Mouse (Mus musculus): ENCODE measurements around the gene Mcm8. TPM values are rescaled to one million over a fixed set of nuclear protein-coding genes. Genes with fewer than 3 reads are reported as not detected.

The Mcm8 gene
- polyA plus RNA-seq, 1 experiment from 2014 or later: 5.5 TPM

GRCm38 (mm10) chr2:132879261-132880044 lies 63.5 kb downstream of the Mcm8 start:
- H3K9ac ChIP-seq: peak overlapping the region; percentile 50
- H3K36me3 ChIP-seq (replicated peaks): no peaks in the 10 kb centered on the region
- H3K4me1 ChIP-seq: peaks cover 18% of the 10 kb centered on the region
- H3K4me2 ChIP-seq: peak overlapping the region; percentile 75
- WGBS: under 1% methylated on average over 58 of the region's 58 CpGs
- no peaks in the 10 kb centered on the region for H3K9me3 ChIP-seq
- peak overlapping the region; percentile 48 for H3K4me3 ChIP-seq
- peak; percentile 88 for ATAC-seq (replicated peaks)
- no peak overlapping the region for H3K27ac ChIP-seq
- peaks cover 34% of the 10 kb centered on the region for H3K27me3 ChIP-seq (replicated peaks)

GRCm38 (mm10) chr2:132880844-132881645 lies 65.1 kb downstream of the Mcm8 start, which contains the start of gene Lrrn4:
Gene Lrrn4 (minus strand): TSS chr2:132880891.
- H3K4me3 ChIP-seq: peak within 1 kb of the TSS; percentile 48
- no peak within 1 kb of the TSS for H3K27ac ChIP-seq
- WGBS: 5% methylated on average over 12 of the region's 12 CpGs
- peak within 1 kb of the TSS; percentile 50 for H3K9ac ChIP-seq
- H3K4me2 ChIP-seq: peak within 1 kb of the TSS; percentile 75
- ATAC-seq (replicated peaks): no peak
- H3K27me3 ChIP-seq (replicated peaks): peaks cover 34% of the 10 kb centered on the region
- no peaks in the 10 kb centered on the region for H3K9me3 ChIP-seq
- no peaks in the 10 kb centered on the region for H3K36me3 ChIP-seq (replicated peaks)
- H3K4me1 ChIP-seq: peaks cover 18% of the 10 kb centered on the region

- Histone ChIP-seq H3K27ac (no peak overlapping the region), H3K9me3 (no peaks in the 10 kb centered on the region), H3K4me1 (peaks cover 11% of the 10 kb centered on the region), H3K4me2 (no peak overlapping the region), H3K36me3 (replicated peaks) (no peaks in the 10 kb centered on the region), H3K27me3 (replicated peaks) (peaks cover 18% of the 10 kb centered on the region), H3K4me3 (no peak overlapping the region), H3K9ac (no peak overlapping the region)
- WGBS: 84% methylated on average over 8 of the region's 8 CpGs
- no peak for ATAC-seq (replicated peaks)
Measured at GRCm38 (mm10) chr2:132884303-132884967, 68.5 kb downstream of the Mcm8 start.

- no peak overlapping the region for H3K4me2 ChIP-seq
- H3K27me3 ChIP-seq (replicated peaks): peaks cover 17% of the 10 kb centered on the region
- no peak overlapping the region for H3K27ac ChIP-seq
- no peak overlapping the region for H3K9ac ChIP-seq
- WGBS: 92% methylated on average over 7 of the region's 7 CpGs
- H3K9me3 ChIP-seq: no peaks in the 10 kb centered on the region
- no peaks in the 10 kb centered on the region for H3K36me3 ChIP-seq (replicated peaks)
- ATAC-seq (replicated peaks): no peak
- H3K4me3 ChIP-seq: no peak overlapping the region
- peaks cover 3% of the 10 kb centered on the region; the same call in 1 of the 2 replicates for H3K4me1 ChIP-seq
Measured at GRCm38 (mm10) chr2:132885312-132885711, 69.4 kb downstream of the Mcm8 start.

Other genes with a start within 250 kb of the Mcm8 start
- gene Gpcpd1, start 228.4 kb upstream of the Mcm8 start, polyA plus RNA-seq (2015; fragmentation: Nextera tagmentation; extraction: Ambion mirVana): 77.8 and 88.7 TPM in 2 replicates
- gene Shld1, start 129.2 kb upstream of the Mcm8 start, polyA plus RNA-seq (2015; fragmentation: Nextera tagmentation; extraction: Ambion mirVana): 21.4 and 21.8 TPM in 2 replicates
- gene Chgb, start 34.9 kb upstream of the Mcm8 start, polyA plus RNA-seq (2015; fragmentation: Nextera tagmentation; extraction: Ambion mirVana): 87.9 and 97.5 TPM in 2 replicates
- gene Trmt6, start 86 bp upstream of the Mcm8 start, polyA plus RNA-seq (2015; fragmentation: Nextera tagmentation; extraction: Ambion mirVana): 17.8 and 21.8 TPM in 2 replicates
- 14.7 and 18.0 TPM in 2 replicates for gene Crls1, start 30.5 kb downstream of the Mcm8 start, polyA plus RNA-seq (2015; fragmentation: Nextera tagmentation; extraction: Ambion mirVana)
- gene Lrrn4, start 64.8 kb downstream of the Mcm8 start, polyA plus RNA-seq (2015; fragmentation: Nextera tagmentation; extraction: Ambion mirVana): 0.40 and 0.46 TPM in 2 replicates
- not detected in 2 replicates for gene Fermt1, start 129.8 kb downstream of the Mcm8 start, polyA plus RNA-seq (2015; fragmentation: Nextera tagmentation; extraction: Ambion mirVana)